Mouse (Mus musculus): ENCODE results near the gene Gm10428. TPM values are rescaled to one million over a fixed set of nuclear protein-coding genes. Genes with fewer than 3 reads are reported as not detected.
"Not testable (repeated sequence)": the region's sequence is repeated elsewhere in the genome, so short reads cannot be mapped to it uniquely, and the experiment has no call there.

Gm10428 gene
- polyA plus RNA-seq, 1 experiment from 2014 or later, result not detected

- Histone ChIP-seq H3K27ac (no peak overlapping the region), H3K4me2 (no peak overlapping the region), H3K9ac (no peak overlapping the region), H3K4me3 (no peak overlapping the region), H3K9me3 (replicated peaks) (no peaks in the 10 kb centered on the region), H3K27me3 (replicated peaks) (peaks cover 67% of the 10 kb centered on the region), H3K4me1 (peaks cover 6% of the 10 kb centered on the region; the same call in 1 of the 2 replicates), H3K36me3 (no peaks in the 10 kb centered on the region)
- 68% methylated on average over 9 of the region's 9 CpGs for WGBS (ENCODE audit: insufficient replicate concordance)
- ATAC-seq, result no peak
Measured at GRCm38 (mm10) chr11:62747227-62747626, 5.7 kb upstream of the Gm10428 start.

DNA sequence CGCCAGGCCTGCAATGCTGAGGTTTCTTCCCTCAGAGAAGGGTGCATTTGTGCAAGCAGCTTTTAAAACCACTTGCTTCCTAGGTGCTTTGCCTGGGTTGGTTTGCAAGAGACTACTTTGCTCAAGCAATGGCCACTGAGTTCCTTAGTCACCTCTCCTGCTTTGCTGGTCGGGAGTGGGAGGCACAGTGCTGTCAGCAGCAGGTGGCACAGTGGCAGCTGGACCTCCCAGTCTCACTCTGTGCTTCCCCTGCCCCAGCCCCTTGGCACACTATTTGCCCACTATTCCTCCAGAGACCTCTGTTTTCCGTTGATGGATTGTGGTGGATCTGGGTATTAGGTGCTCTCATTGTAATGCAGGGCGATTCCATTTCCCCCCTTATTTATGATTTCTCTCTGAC, 4.8 kb upstream of the Gm10428 start:
- no peak for ATAC-seq
- Histone ChIP-seq H3K4me3 (no peak overlapping the region), H3K9me3 (replicated peaks) (no peaks in the 10 kb centered on the region), H3K27me3 (replicated peaks) (peaks cover 75% of the 10 kb centered on the region), H3K27ac (no peak overlapping the region), H3K4me1 (peaks cover 6% of the 10 kb centered on the region; the same call in 1 of the 2 replicates), H3K36me3 (no peaks in the 10 kb centered on the region), H3K9ac (no peak overlapping the region), H3K4me2 (no peak overlapping the region)
- 57% methylated on average over 4 of the region's 4 CpGs for WGBS (ENCODE audit: insufficient replicate concordance)

GRCm38 (mm10) chr11:62749445-62749844, 3.5 kb upstream of the Gm10428 start:
- peaks cover 76% of the 10 kb centered on the region for H3K27me3 ChIP-seq (replicated peaks)
- ATAC-seq, result not testable (repeated sequence)

GRCm38 (mm10) chr11:62752191-62752590, 709 bp upstream of the Gm10428 start:
- Histone ChIP-seq H3K36me3 (no peaks in the 10 kb centered on the region), H3K4me2 (no peak overlapping the region), H3K9ac (no peak overlapping the region), H3K27me3 (replicated peaks) (peaks cover 74% of the 10 kb centered on the region), H3K4me1 (peaks cover 8% of the 10 kb centered on the region; the same call in 1 of the 2 replicates), H3K9me3 (replicated peaks) (no peaks in the 10 kb centered on the region), H3K27ac (no peak overlapping the region), H3K4me3 (no peak overlapping the region)
- 67% methylated on average over 11 of the region's 11 CpGs for WGBS (ENCODE audit: insufficient replicate concordance)
- no peak for ATAC-seq

More at GRCm38 (mm10) chr11:62749445-62749844, 3.5 kb upstream of the Gm10428 start:
- H3K4me3 ChIP-seq; H3K4me1 ChIP-seq; H3K9me3 ChIP-seq (replicated peaks); H3K9ac ChIP-seq; H3K36me3 ChIP-seq; H3K27ac ChIP-seq; H3K4me2 ChIP-seq: not testable (repeated sequence)
- WGBS (ENCODE audit: insufficient replicate concordance), result 42% methylated on average over 13 of the region's 13 CpGs

GRCm38 (mm10) chr11:62756456-62757142, 3.7 kb downstream of the Gm10428 start:
- Histone ChIP-seq H3K9me3 (replicated peaks) (no peaks in the 10 kb centered on the region), H3K36me3 (no peaks in the 10 kb centered on the region), H3K4me3 (peak overlapping the region; percentile 17), H3K27ac (no peak overlapping the region), H3K9ac (no peak overlapping the region), H3K27me3 (replicated peaks) (peaks cover 49% of the 10 kb centered on the region), H3K4me1 (peaks cover 10% of the 10 kb centered on the region; the same call in 1 of the 2 replicates), H3K4me2 (peak overlapping the region; percentile 47)
- 8% methylated on average over 36 of the region's 36 CpGs for WGBS (ENCODE audit: insufficient replicate concordance)
- peak; percentile 92 for ATAC-seq

DNA sequence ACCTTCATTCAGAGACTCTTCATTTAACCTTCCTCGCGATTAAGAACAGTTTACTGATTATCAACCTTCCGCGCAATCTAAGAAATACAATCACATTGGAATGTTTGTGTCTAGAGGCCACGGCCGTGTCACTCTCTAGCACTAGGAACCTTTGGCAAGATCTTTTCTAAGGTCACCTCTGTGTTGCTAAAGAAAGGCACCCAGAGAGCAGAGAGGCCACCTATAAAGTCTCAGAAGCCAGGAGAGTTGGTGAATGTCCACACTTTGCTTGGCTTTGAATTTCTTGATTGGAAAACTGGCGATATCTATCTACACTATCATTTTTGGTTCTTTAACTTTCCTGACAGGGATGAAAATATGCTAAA, 4.2 kb downstream of the Gm10428 start:
- Histone ChIP-seq H3K9me3 (replicated peaks) (no peaks in the 10 kb centered on the region), H3K27me3 (replicated peaks) (peaks cover 47% of the 10 kb centered on the region), H3K27ac (no peak overlapping the region), H3K4me2 (peak overlapping the region; percentile 47), H3K4me3 (no peak overlapping the region), H3K36me3 (no peaks in the 10 kb centered on the region), H3K4me1 (peaks cover 10% of the 10 kb centered on the region; the same call in 1 of the 2 replicates), H3K9ac (no peak overlapping the region)
- WGBS (ENCODE audit: insufficient replicate concordance), result 3% methylated on average over 7 of the region's 7 CpGs
- no peak for ATAC-seq

DNA sequence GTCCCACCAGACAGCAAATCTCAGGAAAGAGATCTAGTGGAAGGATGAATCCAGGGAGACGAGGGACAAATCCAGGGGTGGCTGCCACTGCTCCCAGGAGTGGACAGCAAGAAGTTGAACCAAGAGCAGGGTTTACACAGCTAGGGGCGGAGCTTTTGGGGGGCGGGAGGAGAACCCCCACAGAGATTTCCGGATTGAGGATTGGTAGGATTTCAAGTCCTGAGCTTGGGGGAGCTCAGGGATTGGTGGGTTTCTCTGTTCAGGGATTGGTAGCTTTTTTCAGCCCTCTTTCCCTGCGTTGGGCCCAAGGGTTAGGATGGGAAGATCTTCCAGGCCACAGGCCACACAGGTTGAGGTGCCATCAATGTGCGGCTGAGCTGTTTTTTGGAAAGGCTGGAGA, 5.0 kb downstream of the Gm10428 start:
- no peak overlapping the region for H3K4me2 ChIP-seq
- no peak overlapping the region for H3K9ac ChIP-seq
- H3K27ac ChIP-seq, result no peak overlapping the region
- H3K36me3 ChIP-seq, result no peaks in the 10 kb centered on the region
- H3K9me3 ChIP-seq (replicated peaks), result no peaks in the 10 kb centered on the region
- 55% methylated on average over 6 of the region's 6 CpGs for WGBS (ENCODE audit: insufficient replicate concordance)
- ATAC-seq, result no peak
- no peak overlapping the region for H3K4me3 ChIP-seq
- H3K27me3 ChIP-seq (replicated peaks), result peaks cover 39% of the 10 kb centered on the region
- H3K4me1 ChIP-seq, result peaks cover 10% of the 10 kb centered on the region; the same call in 1 of the 2 replicates

GRCm38 (mm10) chr11:62758491-62758890, 5.6 kb downstream of the Gm10428 start:
- Histone ChIP-seq H3K27me3 (replicated peaks) (peaks cover 35% of the 10 kb centered on the region), H3K36me3 (no peaks in the 10 kb centered on the region), H3K4me2 (no peak overlapping the region), H3K4me1 (peaks cover 10% of the 10 kb centered on the region; the same call in 1 of the 2 replicates), H3K27ac (no peak overlapping the region), H3K9ac (no peak overlapping the region), H3K9me3 (replicated peaks) (no peaks in the 10 kb centered on the region), H3K4me3 (no peak overlapping the region)
- no peak for ATAC-seq
- WGBS (ENCODE audit: insufficient replicate concordance), result 79% methylated on average over 11 of the region's 11 CpGs

DNA sequence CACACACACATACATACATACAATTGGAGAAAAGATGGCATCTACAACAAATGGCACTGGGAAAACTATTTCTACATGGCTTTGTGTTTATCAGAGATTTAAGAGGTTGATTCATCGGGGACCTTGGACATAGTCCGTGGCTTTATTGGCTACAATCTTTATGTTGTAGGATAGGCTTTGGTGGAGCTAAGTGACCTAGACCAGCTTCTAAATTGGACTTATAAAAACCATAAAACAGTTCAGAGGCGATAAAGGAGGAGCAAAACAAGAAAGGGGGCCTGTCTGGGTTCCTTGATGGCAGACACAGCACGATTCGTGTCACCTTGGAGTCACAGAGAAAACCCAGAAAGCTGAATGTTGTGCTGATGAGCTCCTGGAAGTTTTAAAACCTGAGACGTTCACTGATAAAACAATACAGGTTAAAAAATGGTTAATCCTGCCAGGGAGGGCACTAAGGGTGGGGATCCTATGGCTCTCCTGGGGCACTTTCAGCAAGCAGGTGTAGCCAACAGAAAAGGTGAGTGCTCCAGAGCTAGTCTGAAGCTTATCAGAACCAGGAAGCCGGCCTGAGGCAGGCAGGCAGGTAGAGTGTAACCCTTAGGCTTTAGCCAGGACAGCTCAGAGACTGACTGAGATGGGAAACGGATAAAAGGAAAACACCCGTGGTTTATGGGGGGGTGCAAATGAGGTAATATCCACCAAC, 8.0 kb downstream of the Gm10428 start:
- H3K27me3 ChIP-seq (replicated peaks), result peaks cover 24% of the 10 kb centered on the region
- no peak overlapping the region for H3K4me3 ChIP-seq
- H3K36me3 ChIP-seq, result no peaks in the 10 kb centered on the region
- 56% methylated on average over 9 of the region's 9 CpGs for WGBS (ENCODE audit: insufficient replicate concordance)
- no peak overlapping the region for H3K9ac ChIP-seq
- ATAC-seq, result no peak
- no peak overlapping the region for H3K4me2 ChIP-seq
- no peak overlapping the region for H3K27ac ChIP-seq
- no peaks in the 10 kb centered on the region for H3K9me3 ChIP-seq (replicated peaks)
- peaks cover 10% of the 10 kb centered on the region; the same call in 1 of the 2 replicates for H3K4me1 ChIP-seq

DNA sequence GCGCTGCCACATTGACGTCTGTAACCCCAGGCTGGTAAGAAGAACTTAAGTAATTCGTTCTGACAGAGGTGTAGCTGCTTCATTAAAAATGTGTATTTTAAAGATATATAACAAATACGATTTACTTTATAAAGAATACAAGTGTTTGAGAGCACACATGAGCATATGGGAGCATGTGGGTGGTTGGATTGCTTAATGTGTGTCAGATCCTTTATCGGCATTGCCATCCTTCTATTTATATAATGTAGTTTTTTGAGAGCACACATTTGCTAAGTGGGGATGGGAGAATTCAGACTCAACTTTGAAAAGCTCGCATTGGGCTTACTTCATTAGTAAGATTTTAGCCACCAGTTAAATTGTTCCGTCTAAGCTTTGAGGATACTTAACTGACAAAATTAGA, 23.6 kb downstream of the Gm10428 start:
- Histone ChIP-seq H3K27me3 (replicated peaks) (no peaks in the 10 kb centered on the region), H3K27ac (no peak overlapping the region), H3K36me3 (peaks cover 33% of the 10 kb centered on the region), H3K4me1 (no peaks in the 10 kb centered on the region), H3K9me3 (replicated peaks) (peaks cover 36% of the 10 kb centered on the region), H3K4me3 (no peak overlapping the region), H3K4me2 (no peak overlapping the region), H3K9ac (no peak overlapping the region)
- 72% methylated on average over 7 of the region's 7 CpGs for WGBS (ENCODE audit: insufficient replicate concordance)
- ATAC-seq, result no peak

- WGBS (ENCODE audit: insufficient replicate concordance), result 10% methylated on average over 34 of the region's 34 CpGs
- no peaks in the 10 kb centered on the region for H3K9me3 ChIP-seq (replicated peaks)
- H3K9ac ChIP-seq, result peak within 1 kb of the TSS; percentile 61
- peaks cover 10% of the 10 kb centered on the region for H3K4me1 ChIP-seq
- peak within 1 kb of the TSS; percentile 58 for H3K4me3 ChIP-seq
- peak within 1 kb of the TSS; percentile 73 for H3K4me2 ChIP-seq
- no peaks in the 10 kb centered on the region for H3K27me3 ChIP-seq (replicated peaks)
- peaks cover 8% of the 10 kb centered on the region for H3K36me3 ChIP-seq
- ATAC-seq, result peak; percentile 68
- H3K27ac ChIP-seq, result no peak within 1 kb of the TSS
Measured at GRCm38 (mm10) chr11:62788935-62789616, 36.2 kb downstream of the Gm10428 start, which contains the start of gene Zfp286. Zfp286 (minus strand) TSS chr11:62789462.

GRCm38 (mm10) chr11:62789617-62789936, 36.7 kb downstream of the Gm10428 start:
- WGBS (ENCODE audit: insufficient replicate concordance), result 58% methylated on average over 3 of the region's 3 CpGs
- 0 out of 2 replicates have a peak overlapping the region, but pooled peaks have one; percentile 61 for H3K9ac ChIP-seq
- ATAC-seq, result no peak

More at GRCm38 (mm10) chr11:62789617-62789936, 36.7 kb downstream of the Gm10428 start:
- Histone ChIP-seq H3K4me3 (peak overlapping the region; percentile 58), H3K36me3 (peaks cover 3% of the 10 kb centered on the region), H3K4me2 (peak overlapping the region; percentile 73), H3K27me3 (replicated peaks) (no peaks in the 10 kb centered on the region), H3K4me1 (peaks cover 10% of the 10 kb centered on the region), H3K9me3 (replicated peaks) (no peaks in the 10 kb centered on the region), H3K27ac (no peak overlapping the region)

All from liver, embryonic 12.5 days (tissue).